Mouse (Mus musculus): ENCODE measurements around the gene Grin2b.

Grin2b gene

DNA sequence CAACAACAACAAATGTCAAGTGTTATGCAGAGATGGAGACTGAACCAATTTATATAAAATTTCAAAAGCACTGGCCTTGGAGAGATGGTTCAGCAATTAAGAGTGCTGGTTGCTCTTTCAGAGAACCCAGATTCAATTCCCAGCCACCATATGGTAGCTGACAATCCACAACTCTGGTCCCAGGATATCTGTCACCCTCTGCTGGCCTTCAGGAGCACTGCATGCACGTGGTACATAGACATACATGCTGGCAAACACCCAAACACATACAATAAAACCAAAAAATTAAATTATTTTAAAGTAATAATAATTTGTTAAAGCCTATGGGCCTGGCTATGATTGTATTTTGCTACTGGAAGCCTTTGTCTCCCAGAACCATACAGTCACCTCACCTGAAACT, 77.0 kb downstream of the Grin2b start:
- DNase-seq: peak; percentile 17

DNA sequence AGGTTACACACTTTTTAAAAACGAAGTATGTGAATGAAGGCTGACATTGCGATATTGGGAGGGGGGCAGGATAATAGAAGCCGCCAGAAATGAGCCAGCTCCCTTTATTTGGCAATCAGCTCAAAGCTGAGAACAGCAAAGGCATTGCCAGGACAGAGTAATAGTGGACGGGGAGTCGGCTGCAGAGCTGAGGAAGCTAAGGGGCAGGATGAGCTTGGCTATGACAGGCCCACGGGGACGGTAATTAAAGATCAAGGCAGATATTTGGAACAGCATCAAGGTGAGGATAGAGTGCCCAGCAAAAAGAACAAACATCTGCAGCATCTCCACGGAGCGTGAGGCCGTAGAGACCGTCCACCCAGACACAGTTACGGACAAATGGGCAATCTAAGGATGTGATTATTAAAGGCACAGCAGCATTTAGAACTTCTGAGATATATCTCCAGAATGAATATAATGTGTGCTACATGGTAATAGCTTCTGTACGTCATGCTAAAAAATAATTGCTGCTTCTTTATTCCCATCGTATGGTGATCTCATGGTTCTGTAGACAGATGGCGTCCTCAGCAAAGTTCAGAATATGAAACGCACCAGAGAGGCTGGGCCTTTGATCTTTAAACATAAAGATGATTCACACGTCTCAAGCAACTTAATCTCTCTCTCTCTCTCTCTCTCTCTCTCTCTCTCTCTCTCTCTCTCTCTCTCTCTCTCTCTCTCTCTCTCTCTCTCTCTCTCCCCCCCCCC, 93.1 kb downstream of the Grin2b start:
- DNase-seq: no peak

DNA sequence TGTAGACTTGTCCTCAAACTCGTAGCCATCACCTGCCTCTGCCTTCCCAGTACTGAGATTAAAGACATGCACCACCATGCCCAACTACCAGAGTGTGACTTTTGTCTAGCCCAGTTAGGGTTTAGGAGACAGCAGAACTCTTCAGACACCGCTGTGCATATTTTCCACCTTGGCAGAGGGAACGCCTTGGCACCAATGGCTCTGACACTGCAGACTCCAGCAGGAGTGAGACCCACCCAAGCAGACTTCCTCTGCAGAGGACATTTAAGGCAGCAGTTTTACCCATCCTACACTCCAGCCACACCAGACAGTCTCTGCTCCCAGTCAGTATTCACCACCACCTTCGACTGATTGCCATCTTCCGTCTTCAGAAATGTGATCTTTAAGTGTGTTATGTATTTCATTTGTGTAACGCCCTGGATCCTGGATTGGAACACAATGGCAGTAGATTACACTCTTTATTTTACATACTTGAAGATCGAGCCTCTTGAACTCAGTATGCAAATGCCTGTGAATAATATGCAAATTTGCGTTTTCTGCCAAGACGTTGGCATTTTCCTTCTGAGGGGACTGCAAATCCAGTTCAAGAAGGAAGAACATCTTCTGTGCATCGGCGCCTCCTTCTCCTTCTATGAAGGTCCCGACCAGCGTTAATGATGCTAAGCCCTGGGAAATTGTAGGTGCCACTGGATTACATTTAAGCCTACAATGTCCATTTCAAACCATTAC, 100.8 kb downstream of the Grin2b start:
- DNase-seq: no peak

DNA sequence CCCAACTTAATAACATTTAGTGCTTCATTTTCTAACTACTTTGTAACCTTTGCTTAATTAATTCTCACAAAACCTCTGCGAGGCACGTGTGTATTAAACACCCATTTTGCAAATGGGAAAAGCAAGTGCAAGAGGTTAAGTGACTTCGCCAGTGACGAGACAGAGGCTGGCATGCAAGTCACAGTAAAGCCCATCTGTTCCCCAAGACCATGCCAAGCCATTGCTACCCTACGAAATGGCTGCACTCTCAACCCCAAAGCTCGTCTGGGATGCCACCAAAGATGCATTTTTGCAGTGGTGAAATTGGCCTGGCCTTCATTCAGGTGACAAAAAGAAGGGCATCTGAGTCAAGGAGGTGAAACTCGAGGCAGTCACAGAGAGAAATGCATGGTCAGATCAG, 103.2 kb downstream of the Grin2b start:
- DNase-seq: no peak

DNA sequence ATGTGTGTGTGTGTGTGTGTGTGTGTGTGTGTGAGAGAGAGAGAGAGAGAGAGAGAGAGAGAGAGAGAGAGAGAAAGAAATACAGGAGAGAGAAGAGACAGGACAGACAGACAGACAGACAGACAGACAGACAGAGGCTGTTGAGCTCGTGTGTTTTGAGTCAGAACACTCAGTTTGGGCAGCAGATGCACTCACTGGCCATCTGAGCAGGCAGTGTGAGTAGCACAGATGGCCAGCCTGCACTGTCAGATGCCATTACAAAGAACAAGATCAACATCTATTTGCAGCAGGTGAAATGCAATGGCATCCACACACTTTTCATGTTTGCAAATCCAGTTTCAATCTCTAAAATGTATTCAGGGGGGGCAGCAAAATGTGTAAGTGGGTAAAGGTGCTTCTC, 120.0 kb downstream of the Grin2b start:
- no peak for DNase-seq

DNA sequence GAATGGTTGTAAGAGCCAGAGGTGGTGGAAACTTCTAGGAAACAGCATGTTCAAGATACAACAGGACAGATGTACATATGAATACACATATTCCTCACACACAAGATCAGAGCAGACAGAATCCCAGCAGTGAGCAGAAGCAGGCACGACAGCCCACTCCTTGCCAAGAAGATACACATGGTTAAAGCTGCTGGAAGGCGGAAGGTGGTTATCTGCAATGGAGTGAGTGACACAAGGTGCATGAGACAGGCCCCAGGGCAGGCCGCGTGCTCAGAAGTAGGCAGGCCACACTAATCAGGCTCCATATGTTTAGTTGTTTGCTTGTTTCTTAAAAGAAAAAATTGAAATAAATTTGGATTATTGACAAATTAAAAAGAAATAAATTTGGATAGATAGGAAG, 123.0 kb downstream of the Grin2b start:
- no peak for DNase-seq

DNA sequence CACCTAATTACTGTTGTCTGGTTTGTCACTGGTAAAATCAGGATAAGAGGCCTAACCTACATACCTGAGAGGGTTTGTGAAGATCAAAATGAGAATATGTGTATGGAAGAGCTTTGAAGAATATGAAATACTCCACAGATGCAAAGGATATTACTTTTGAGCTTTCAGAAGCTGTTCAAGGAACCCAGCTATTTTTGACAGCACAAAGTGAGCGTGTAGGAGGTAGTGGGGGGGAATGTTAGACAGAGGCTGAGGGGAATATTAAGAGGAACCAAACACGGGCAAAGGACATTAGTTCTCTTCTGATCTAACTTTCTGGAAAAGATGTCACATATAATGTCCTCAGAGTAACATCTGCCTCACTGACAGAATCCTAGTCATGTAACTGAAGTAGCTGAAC, 125.2 kb downstream of the Grin2b start:
- no peak for DNase-seq

DNA sequence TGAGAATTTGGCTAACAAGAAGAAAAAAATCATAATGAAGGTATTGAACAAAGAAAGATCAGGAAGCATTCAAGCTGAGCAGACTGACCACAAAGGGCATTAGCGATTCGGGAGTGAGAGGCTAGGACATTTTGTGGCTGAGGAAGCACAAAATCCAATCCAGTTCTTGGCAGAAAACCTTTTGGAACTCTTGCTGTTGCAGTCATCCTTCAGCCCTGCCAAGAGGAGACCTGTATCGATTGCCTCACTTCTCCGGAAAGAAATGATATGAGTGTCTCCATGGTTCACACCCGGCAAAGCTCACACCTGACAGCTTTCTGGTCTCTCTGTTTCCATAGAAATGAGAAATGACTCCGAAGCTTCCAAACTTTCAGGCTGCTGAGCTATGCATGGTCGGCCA, 127.2 kb downstream of the Grin2b start:
- DNase-seq: no peak

DNA sequence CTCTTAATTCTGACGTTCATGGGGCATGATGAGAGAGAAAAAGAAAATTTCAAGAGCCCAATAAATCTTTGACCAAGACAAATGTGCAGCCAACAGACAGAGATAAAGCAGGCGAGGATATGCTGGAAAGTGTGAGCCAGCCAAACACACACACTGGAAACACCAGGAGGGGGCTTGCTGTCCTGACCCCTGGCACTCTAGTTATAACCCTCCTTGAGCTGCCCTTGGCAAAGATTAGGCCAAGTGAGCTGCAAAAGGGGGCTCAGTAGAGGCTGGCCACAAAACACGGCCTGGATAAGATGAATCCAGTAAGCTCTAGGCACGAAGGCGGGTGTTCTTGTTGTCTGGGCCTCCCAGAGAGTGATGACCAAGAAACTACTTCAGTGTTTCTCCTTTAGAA, 128.8 kb downstream of the Grin2b start:
- no peak for DNase-seq

DNA sequence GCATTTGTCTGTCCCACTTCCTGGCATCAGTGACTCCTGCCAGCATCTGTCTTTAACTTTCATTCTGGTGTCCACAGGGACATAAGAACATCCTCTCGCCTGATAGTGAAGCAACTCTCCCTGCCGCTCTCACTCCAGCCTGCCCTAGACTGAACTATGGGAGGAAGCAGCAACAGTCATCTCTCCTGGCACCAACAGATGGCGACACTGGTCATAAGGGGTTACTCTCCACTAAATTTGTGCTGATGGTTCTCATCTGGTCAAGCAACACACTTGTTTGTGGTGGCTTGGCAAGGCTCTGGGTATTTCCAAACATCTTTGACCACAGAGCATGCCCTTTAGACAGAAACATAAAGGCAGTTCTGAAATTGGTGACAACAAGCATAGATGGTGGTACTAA, 130.9 kb downstream of the Grin2b start:
- DNase-seq: no peak

DNA sequence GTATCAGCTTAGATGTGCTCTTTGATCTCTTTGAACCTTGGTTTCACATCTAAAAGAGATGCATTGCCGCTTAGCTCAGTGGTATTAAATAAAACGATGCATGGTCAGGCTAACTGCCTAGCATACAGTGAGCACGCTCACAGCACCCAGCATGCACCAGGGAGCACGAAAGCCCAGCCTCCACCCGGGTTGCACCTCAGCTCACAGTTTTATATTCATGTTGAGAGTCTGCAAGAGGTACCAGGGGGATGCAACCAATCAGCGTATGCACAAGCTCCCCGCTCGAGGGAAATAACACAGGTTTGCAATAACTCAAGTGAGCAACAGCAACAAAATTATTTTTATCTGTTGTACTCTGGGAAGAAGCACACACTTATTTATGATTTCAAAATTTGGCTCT, 131.5 kb downstream of the Grin2b start:
- DNase-seq: no peak

DNA sequence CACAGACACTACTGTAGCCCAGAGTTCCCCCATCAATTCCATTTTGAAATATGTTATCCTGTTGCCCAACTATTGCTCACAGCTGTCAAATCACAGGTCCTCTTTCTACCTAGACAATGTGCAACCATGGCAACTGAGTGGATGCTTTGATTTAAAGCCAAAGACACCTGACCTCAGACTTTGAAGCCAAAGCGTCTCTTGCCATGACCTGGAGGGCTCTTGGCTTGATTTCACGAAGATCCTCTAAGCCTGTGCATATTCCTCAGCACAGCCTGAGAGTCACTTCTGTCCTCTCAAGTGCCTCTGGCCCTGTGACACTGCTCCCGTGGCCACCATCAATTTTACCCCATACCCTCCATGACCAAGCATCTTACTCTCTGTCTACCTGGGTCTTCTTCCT, 132.4 kb downstream of the Grin2b start:
- DNase-seq: no peak

DNA sequence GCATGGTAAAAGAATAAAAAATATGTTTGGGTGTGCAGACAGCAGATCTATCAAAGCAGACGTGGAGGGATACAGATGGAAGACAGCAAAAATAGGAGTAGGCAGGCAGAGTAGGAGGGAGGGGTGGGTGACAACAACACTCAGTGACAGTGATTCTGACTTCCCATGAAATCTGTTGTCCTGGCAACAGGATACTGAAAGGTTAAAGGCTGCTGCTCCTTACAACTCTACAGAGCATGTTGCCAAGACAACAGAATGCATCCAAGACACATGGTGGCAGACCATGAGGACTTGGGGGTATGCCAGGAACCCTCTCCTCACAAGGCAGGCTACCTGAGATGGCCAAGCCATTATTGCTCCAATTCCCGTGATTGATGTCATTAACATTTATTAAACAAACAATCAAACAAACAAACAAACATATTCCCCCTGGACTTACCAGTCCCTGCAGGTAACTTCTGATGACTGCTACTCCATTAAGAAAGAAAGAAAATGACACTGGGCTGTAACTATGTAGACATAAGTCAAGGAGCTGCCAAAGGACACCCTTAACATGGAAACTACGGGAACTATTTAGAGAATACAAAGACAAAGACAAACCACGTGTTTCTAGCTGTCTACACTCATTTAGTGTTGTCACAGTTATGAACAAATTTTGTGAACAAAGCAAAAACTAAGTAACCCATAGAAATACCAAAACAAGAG, 143.9 kb downstream of the Grin2b start:
- no peak for DNase-seq

DNA sequence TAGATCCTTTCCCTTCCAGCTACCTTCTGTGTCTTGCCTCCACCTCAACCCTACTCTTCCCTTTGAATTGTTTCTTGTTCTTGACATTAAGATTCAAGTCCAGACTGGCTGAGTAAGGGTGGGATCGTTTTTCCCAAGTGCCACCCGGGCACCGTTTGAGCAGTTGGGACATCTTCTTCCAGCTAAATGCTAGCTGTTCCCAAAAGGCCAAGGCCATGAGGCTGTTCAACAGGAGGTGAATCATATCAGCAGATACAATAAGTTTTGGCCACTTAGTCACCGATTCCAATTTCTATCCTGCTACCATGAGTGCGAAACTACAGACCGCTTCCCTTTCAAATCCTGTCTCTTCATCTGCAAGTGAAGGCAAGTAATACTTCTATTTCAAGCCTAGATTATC, 146.4 kb downstream of the Grin2b start:
- no peak for DNase-seq

DNA sequence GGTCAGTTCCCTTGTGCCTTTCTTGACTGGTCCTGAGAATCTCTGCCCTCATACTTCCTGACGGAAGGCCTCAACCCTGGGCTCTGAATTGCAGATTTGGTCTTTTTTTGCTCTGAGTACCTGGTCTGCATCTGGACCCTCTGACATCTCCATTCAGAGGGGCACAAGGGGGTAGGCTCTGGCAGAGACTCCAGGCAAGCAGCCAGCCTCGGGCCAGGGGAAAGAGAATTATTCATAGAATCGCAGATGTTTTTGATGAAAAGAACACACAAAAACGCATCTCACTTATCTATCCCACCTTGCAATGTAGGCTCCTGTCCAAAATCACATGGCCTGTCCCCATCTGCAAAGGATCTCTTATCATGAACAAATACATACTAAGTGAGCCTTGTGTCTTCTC, 147.5 kb downstream of the Grin2b start:
- DNase-seq: no peak

DNA sequence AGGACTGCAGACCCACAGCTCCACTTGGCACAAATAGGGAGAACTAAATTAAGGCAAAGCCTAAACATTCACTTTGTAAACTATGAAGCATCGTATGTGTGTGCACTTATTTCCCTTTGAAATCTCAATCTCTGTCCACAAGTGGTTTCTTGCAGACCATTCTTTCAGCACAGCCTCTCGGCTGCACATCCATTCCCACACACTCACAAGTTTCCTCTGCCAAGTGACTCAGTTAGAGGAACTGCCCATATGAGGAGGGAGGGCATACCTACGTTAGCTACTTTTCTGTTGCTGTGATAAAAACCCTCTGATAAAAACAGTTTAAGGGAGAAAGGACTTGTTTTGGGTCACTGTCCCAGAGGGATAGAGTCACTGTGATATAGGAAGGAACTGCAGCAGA, 152.9 kb downstream of the Grin2b start:
- no peak for DNase-seq

DNA sequence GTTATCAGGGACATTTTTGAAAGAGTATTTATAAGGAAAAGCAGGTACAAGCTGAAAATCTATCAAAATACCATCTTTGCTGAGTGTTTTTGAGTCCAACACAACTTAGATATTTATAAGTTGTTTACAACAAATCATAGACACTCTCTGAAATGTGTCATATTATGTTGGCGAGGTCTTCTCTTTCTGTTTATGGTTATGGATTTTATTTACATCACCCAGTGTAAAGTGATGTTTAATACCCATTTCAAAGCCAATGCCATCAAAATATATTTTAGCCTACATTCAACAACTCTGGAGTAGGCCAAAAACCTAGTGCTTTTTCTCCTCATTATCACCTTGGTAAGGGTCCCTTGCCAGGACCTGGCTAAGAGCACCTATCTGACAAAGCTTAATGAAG, 154.3 kb downstream of the Grin2b start:
- no peak for DNase-seq

DNA sequence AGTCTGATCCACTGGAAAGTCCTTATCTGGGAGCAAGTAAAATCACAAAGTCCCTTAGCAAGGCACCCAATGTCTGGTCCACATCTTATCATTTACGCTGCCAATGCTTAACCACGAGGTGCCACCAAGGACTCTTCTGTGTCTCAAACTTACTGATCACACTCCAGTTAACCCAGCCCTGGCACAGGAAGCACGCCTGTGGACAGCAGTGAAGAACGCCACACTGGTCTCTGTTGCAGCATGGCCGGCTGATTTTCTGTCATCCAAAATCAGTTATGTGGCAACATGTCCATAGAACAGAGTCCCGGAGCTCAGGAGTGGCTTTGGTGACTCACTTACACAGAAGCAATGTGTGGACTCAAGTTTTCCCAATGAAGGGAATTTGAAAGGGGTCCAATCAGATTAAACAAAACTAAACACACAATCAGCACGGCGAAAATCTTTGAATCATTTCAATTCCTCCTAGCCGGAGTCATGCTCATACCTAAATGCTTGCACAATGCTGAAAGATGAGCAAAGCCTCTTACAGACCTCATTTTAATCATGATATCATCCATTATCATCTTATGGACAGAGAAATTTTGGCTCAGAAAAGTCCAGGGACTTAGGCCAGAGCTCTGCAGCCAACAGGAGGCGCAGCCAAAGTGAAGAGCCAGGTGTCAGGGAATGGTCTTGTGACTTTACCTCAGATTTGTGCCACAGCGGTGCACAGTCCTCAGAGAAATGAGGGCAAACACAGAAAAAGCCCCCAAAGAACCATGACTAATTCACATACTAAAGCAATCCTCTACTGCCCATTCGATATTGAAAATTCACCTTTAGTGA, 159.5 kb downstream of the Grin2b start:
- DNase-seq: no peak

DNA sequence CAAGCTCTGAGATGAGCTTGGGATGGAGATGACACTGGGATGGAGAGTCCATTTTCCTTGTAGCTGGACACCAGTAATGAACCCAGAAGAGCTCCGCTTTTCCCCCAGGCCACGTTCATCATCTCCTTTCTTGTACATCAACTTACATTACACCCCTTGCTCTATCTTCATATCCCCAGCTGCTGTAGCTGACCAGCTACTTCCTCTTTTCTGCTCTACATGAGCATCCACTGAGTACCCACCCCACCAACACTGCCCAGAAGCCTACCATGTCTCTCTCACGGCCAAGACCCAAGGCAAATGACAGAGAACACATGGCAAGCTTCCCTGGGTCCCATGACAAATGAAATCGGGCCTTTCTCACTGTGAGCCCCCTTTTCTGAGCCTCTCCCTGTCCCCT, 161.8 kb downstream of the Grin2b start:
- no peak for DNase-seq

DNA sequence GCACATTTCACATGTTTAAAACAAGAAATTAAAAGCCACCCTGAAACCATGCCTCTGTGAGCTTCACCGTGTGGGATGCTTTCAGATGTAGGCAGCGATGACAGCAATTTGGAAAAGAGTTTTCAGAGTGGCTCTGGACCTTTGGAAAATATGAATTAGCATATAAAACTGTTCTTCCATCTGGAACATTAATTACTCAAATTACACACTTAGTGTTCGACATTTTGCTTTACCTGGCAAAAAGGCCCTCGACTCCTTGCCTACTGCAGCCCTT, 162.3 kb downstream of the Grin2b start:
- no peak for DNase-seq

DNA sequence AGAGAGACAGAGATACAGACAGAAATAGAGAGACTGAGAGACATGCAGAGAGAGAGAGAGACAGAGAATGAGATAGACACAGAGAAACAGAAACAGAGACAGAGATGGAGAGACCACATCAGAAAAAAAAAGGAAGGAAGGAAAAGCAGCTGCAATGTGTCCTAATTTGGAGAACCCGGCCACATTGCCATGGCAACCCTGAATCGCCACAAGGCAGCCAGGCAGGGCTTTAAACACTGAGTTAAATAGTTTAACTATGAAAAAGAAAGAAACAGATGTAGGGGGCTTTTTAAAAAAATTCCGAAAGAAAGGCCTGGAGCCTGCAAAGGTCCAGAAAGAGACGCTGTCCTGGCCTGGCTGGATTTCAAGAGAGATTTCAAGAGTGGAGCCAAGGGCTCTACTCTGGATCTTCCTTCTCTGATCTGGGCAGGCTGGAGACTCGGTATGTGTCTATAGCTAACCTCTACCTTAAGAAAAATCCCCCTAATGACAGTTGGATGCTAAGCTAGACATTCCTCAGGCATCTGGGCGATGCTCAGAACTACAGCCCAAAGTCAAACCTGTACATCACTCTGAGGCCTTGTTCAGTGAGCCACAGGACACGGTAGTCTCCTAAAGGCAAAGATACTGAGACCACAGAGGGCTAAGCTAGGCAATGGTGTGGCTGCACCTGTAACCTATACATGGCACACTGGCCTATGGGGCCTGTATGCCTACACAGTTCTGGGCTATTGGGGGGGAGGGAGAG, 162.8 kb downstream of the Grin2b start:
- peak; percentile 1 for DNase-seq

DNA sequence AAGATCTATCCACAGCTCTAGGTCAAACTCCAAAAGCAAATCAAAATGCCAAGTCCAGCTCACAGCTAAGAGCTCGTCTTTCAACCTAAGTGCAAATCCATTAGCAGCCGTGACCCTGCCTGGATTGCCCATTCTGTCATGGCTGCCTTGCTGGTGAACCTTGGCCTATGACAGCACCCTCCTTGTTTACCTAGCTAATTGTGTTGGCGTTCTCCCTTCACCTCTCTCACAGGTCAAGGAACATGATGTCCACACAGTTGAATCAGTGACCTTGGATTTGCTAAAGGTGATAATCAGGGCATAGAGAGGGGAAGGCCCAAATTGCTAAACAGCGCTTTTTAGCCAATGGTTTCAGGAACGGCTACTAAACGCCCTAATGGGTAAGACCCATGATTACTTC, 165.2 kb downstream of the Grin2b start:
- DNase-seq: no peak

DNA sequence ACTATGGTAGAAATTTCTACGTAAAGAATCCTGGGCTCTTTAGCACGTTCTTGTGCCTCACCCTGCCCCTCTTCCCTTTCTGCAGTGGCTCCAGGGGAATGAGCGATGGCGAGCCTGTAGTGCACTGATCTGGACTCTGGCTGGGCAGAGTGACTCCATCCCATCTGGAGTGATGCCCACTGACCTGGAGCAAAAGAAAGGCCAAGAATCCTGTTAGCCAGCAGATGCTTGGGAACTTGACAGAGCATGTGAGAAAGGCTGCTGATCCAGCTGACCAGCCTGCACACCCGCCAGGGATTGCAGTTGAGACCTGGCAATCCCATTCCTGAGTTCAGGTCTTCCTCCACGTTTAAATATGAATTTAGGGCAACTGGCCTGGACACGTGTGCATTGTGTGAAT, 178.6 kb downstream of the Grin2b start:
- DNase-seq: peak; percentile 31

Data from kidney, adult 9 months (tissue).